Mouse (Mus musculus): ENCODE data around the gene Wee2. TPM values are rescaled to one million over a fixed set of nuclear protein-coding genes. Genes with fewer than 3 reads are reported as not detected.

Wee2 gene
- not detected for total RNA-seq (2021)

- no peak for DNase-seq (ENCODE audit: extremely low spot score in 1 of 2, low spot score in 1 of 2)
Measured at GRCm38 (mm10) chr6:40438936-40439335, at the start of gene Wee2. Wee2 (plus strand) TSS chr6:40439088.

GRCm38 (mm10) chr6:40390975-40391374, 47.9 kb upstream of the Wee2 start:
- DNase-seq (ENCODE audit: extremely low spot score in 1 of 2, low spot score in 1 of 2), result no peak

GRCm38 (mm10) chr6:40393213-40393612, 45.7 kb upstream of the Wee2 start:
- peak; percentile 48 to 81 for DNase-seq (ENCODE audit: extremely low spot score in 1 of 2, low spot score in 1 of 2)

GRCm38 (mm10) chr6:40402031-40402430, 36.9 kb upstream of the Wee2 start:
- DNase-seq (ENCODE audit: extremely low spot score in 1 of 2, low spot score in 1 of 2), result no peak

- peak in 1 of 2 experiments; percentile 8 for DNase-seq (ENCODE audit: extremely low spot score in 1 of 2, low spot score in 1 of 2)
Measured at GRCm38 (mm10) chr6:40403640-40404285, 35.1 kb upstream of the Wee2 start.

- no peak for DNase-seq (ENCODE audit: extremely low spot score in 1 of 2, low spot score in 1 of 2)
Measured at GRCm38 (mm10) chr6:40411085-40411484, 27.8 kb upstream of the Wee2 start.

GRCm38 (mm10) chr6:40413046-40413445, 25.8 kb upstream of the Wee2 start:
- DNase-seq (ENCODE audit: extremely low spot score in 1 of 2, low spot score in 1 of 2), result no peak

GRCm38 (mm10) chr6:40413565-40413964, 25.3 kb upstream of the Wee2 start:
- DNase-seq (ENCODE audit: extremely low spot score in 1 of 2, low spot score in 1 of 2), result no peak

- no peak for DNase-seq (ENCODE audit: extremely low spot score in 1 of 2, low spot score in 1 of 2)
Measured at GRCm38 (mm10) chr6:40415799-40416198, 23.1 kb upstream of the Wee2 start.

- DNase-seq (ENCODE audit: extremely low spot score in 1 of 2, low spot score in 1 of 2), result no peak
Measured at GRCm38 (mm10) chr6:40418386-40418785, 20.5 kb upstream of the Wee2 start.

GRCm38 (mm10) chr6:40421099-40421498, 17.8 kb upstream of the Wee2 start:
- DNase-seq (ENCODE audit: extremely low spot score in 1 of 2, low spot score in 1 of 2), result no peak

GRCm38 (mm10) chr6:40423013-40423412, 15.9 kb upstream of the Wee2 start:
- no peak for DNase-seq (ENCODE audit: extremely low spot score in 1 of 2, low spot score in 1 of 2)

GRCm38 (mm10) chr6:40423774-40424173, 15.1 kb upstream of the Wee2 start:
- peak in 1 of 2 experiments; percentile 53 for DNase-seq (ENCODE audit: extremely low spot score in 1 of 2, low spot score in 1 of 2)

GRCm38 (mm10) chr6:40427441-40427840, 11.4 kb upstream of the Wee2 start:
- no peak for DNase-seq (ENCODE audit: extremely low spot score in 1 of 2, low spot score in 1 of 2)

GRCm38 (mm10) chr6:40428696-40429095, 10.2 kb upstream of the Wee2 start:
- no peak for DNase-seq (ENCODE audit: extremely low spot score in 1 of 2, low spot score in 1 of 2)

- DNase-seq (ENCODE audit: extremely low spot score in 1 of 2, low spot score in 1 of 2), result no peak
Measured at GRCm38 (mm10) chr6:40429521-40429931, 9.4 kb upstream of the Wee2 start.

GRCm38 (mm10) chr6:40430251-40430650, 8.6 kb upstream of the Wee2 start:
- DNase-seq (ENCODE audit: extremely low spot score in 1 of 2, low spot score in 1 of 2), result no peak

GRCm38 (mm10) chr6:40430878-40431277, 8.0 kb upstream of the Wee2 start:
- no peak for DNase-seq (ENCODE audit: extremely low spot score in 1 of 2, low spot score in 1 of 2)

GRCm38 (mm10) chr6:40431356-40431755, 7.5 kb upstream of the Wee2 start:
- DNase-seq (ENCODE audit: extremely low spot score in 1 of 2, low spot score in 1 of 2), result no peak

- no peak for DNase-seq (ENCODE audit: extremely low spot score in 1 of 2, low spot score in 1 of 2)
Measured at GRCm38 (mm10) chr6:40431812-40432211, 7.1 kb upstream of the Wee2 start.

- DNase-seq (ENCODE audit: extremely low spot score in 1 of 2, low spot score in 1 of 2), result peak; percentile 47 to 65
Measured at GRCm38 (mm10) chr6:40432346-40433275, 6.3 kb upstream of the Wee2 start.

GRCm38 (mm10) chr6:40434697-40435096, 4.2 kb upstream of the Wee2 start:
- DNase-seq (ENCODE audit: extremely low spot score in 1 of 2, low spot score in 1 of 2), result no peak

Measured in layer of hippocampus, postnatal 25 days (tissue).